Mouse (Mus musculus) midbrain, embryonic 12.5 days (tissue): Measurements from ENCODE around the gene Gm11562. TPM values are rescaled to one million over a fixed set of nuclear protein-coding genes. Genes with fewer than 3 reads are reported as not detected.
"Not testable (repeated sequence)": the region's sequence is repeated elsewhere in the genome, so short reads cannot be mapped to it uniquely, and the experiment has no call there.

Experiments
- ATAC-seq: fragments of 200-750 bp; cut with Nextera tagmentation; 2 replicates; pipeline ENCODE4 v1.8.0; 2017; ENCODE audit warnings: low read depth, moderate TSS enrichment, moderate library complexity; ENCODE audit not compliant: low FRiP score
- H3K27ac ChIP-seq: fragments of 300-500 bp; sonication (generic); replicated peaks from 2 replicates; pipeline ENCODE4 v1.5.1; 2016; ENCODE audit warnings: mild to moderate bottlenecking
- H3K27me3 ChIP-seq: fragments of 300-500 bp; sonication (generic); 2 replicates; pipeline ENCODE4 v1.6.1; 2016; ENCODE audit warnings: mild to moderate bottlenecking
- H3K36me3 ChIP-seq: fragments of 300-500 bp; sonication (generic); 2 replicates; pipeline ENCODE4 v1.6.1; 2016
- H3K4me1 ChIP-seq: fragments of 300-500 bp; sonication (generic); 2 replicates; pipeline ENCODE4 v1.6.1; 2016
- H3K4me2 ChIP-seq: fragments of 300-500 bp; sonication (generic); replicated peaks from 2 replicates; pipeline ENCODE4 v1.6.1; 2016; ENCODE audit warnings: mild to moderate bottlenecking, moderate library complexity
- H3K4me3 ChIP-seq: fragments of 300-500 bp; sonication (generic); 2 replicates; pipeline ENCODE4 v1.5.1; 2016; ENCODE audit warnings: mild to moderate bottlenecking
- H3K9ac ChIP-seq: fragments of 300-500 bp; sonication (generic); replicated peaks from 2 replicates; pipeline ENCODE4 v1.6.1; 2016; ENCODE audit warnings: mild to moderate bottlenecking, moderate library complexity
- H3K9me3 ChIP-seq: fragments of 300-500 bp; sonication (generic); 2 replicates; pipeline ENCODE4 v1.6.1; 2016; ENCODE audit warnings: mild to moderate bottlenecking
- WGBS: fragments of 180-500 bp; shearing (Covaris S2); methylation state at CpG from one replicate; pipeline ENCODE4 v1.1.7; 2016; 5-methylcytosine and 5-hydroxymethylcytosine counted together
- polyA plus RNA-seq: library from polyadenylated mRNA; unstranded; fragments of >200 nt; fragmentation: Nextera tagmentation; extraction: Ambion mirVana; gene quantifications from 2 replicates; pipeline ENCODE4 v1.2.1, GENCODE M21; 2016

Gm11562 gene
- polyA plus RNA-seq, result not detected in 2 replicates

GRCm38 (mm10) chr11:99620335-99620734, at the start of gene Gm11562:
Gene Gm11562 (minus strand): TSS chr11:99620435.
- H3K36me3 ChIP-seq, result no peaks in the 10 kb centered on the region
- no peak within 1 kb of the TSS for H3K4me3 ChIP-seq
- WGBS, result 87% methylated on average over 2 of the region's 2 CpGs
- no peaks in the 10 kb centered on the region for H3K4me1 ChIP-seq
- H3K27me3 ChIP-seq, result no peaks in the 10 kb centered on the region
- no peak within 1 kb of the TSS for H3K4me2 ChIP-seq
- H3K27ac ChIP-seq, result no peak within 1 kb of the TSS
- H3K9ac ChIP-seq, result no peak within 1 kb of the TSS
- no peaks in the 10 kb centered on the region for H3K9me3 ChIP-seq
- no peak for ATAC-seq

GRCm38 (mm10) chr11:99665860-99666259, 45.6 kb upstream of the Gm11562 start, which contains the start of gene Krtap4-6:
Gene Krtap4-6 (minus strand): TSS chr11:99665960.
- H3K36me3 ChIP-seq, result no peaks in the 10 kb centered on the region
- no peak for ATAC-seq
- no peak within 1 kb of the TSS for H3K4me2 ChIP-seq
- no peak within 1 kb of the TSS for H3K9ac ChIP-seq
- no peaks in the 10 kb centered on the region for H3K27me3 ChIP-seq
- H3K4me3 ChIP-seq, result no peak within 1 kb of the TSS
- 0 out of 2 replicates have a peak within 1 kb of the TSS, but pooled peaks have one; percentile 30 for H3K27ac ChIP-seq
- H3K4me1 ChIP-seq, result no peaks in the 10 kb centered on the region
- no peaks in the 10 kb centered on the region for H3K9me3 ChIP-seq

- no peak overlapping the region for H3K4me2 ChIP-seq
- no peak overlapping the region for H3K9ac ChIP-seq
- ATAC-seq, result no peak
- H3K9me3 ChIP-seq, result no peaks in the 10 kb centered on the region
- H3K4me3 ChIP-seq, result no peak overlapping the region
- no peaks in the 10 kb centered on the region for H3K36me3 ChIP-seq
- 90% methylated on average over 10 of the region's 10 CpGs for WGBS
- H3K4me1 ChIP-seq, result no peaks in the 10 kb centered on the region
- no peaks in the 10 kb centered on the region for H3K27me3 ChIP-seq
- H3K27ac ChIP-seq, result no peak overlapping the region
These were observed 42.6 kb upstream of the Gm11562 start for GRCm38 (mm10) chr11:99662802-99663201.

GRCm38 (mm10) chr11:99659256-99659655, 39.0 kb upstream of the Gm11562 start:
- Histone ChIP-seq H3K36me3 (no peaks in the 10 kb centered on the region), H3K27ac (no peak overlapping the region), H3K4me1 (no peaks in the 10 kb centered on the region), H3K27me3 (no peaks in the 10 kb centered on the region), H3K4me3 (no peak overlapping the region), H3K9me3 (no peaks in the 10 kb centered on the region), H3K4me2 (no peak overlapping the region), H3K9ac (no peak overlapping the region)
- ATAC-seq, result no peak
- 87% methylated on average over 4 of the region's 4 CpGs for WGBS

GRCm38 (mm10) chr11:99658467-99659010, 38.3 kb upstream of the Gm11562 start, which contains the start of gene Gm11563:
Gene Gm11563 (minus strand): TSS chr11:99658960.
- WGBS, result 79% methylated on average over 10 of the region's 10 CpGs
- H3K27me3 ChIP-seq, H3K27ac ChIP-seq, H3K4me3 ChIP-seq, H3K9me3 ChIP-seq, H3K4me2 ChIP-seq, H3K36me3 ChIP-seq, H3K4me1 ChIP-seq, H3K9ac ChIP-seq, ATAC-seq: not testable (repeated sequence)

GRCm38 (mm10) chr11:99657051-99657450, 36.8 kb upstream of the Gm11562 start:
- no peak for ATAC-seq
- H3K36me3 ChIP-seq, result no peaks in the 10 kb centered on the region
- no peaks in the 10 kb centered on the region for H3K9me3 ChIP-seq
- H3K4me1 ChIP-seq, result no peaks in the 10 kb centered on the region
- no peak overlapping the region for H3K4me2 ChIP-seq
- no peaks in the 10 kb centered on the region for H3K27me3 ChIP-seq
- 60% methylated on average over 5 of the region's 5 CpGs for WGBS
- H3K4me3 ChIP-seq, result no peak overlapping the region
- H3K27ac ChIP-seq, result no peak overlapping the region
- no peak overlapping the region for H3K9ac ChIP-seq

- no peaks in the 10 kb centered on the region for H3K27me3 ChIP-seq
- no peak within 1 kb of the TSS for H3K9ac ChIP-seq
- no peak within 1 kb of the TSS for H3K4me3 ChIP-seq
- WGBS, result 77% methylated on average over 2 of the region's 2 CpGs
- H3K27ac ChIP-seq, result no peak within 1 kb of the TSS
- no peaks in the 10 kb centered on the region for H3K4me1 ChIP-seq
- ATAC-seq, result no peak
- H3K36me3 ChIP-seq, result no peaks in the 10 kb centered on the region
- H3K9me3 ChIP-seq, result no peaks in the 10 kb centered on the region
- H3K4me2 ChIP-seq, result no peak within 1 kb of the TSS
These were observed 29.9 kb upstream of the Gm11562 start, which contains the start of gene Gm11555 for GRCm38 (mm10) chr11:99650136-99650535. Gene Gm11555 (minus strand): TSS chr11:99650236.

GRCm38 (mm10) chr11:99646444-99646843, 26.2 kb upstream of the Gm11562 start:
- no peaks in the 10 kb centered on the region for H3K9me3 ChIP-seq
- no peak overlapping the region for H3K4me2 ChIP-seq
- no peaks in the 10 kb centered on the region for H3K27me3 ChIP-seq
- H3K27ac ChIP-seq, result no peak overlapping the region
- WGBS, result 87% methylated on average over 15 of the region's 15 CpGs
- ATAC-seq, result no peak
- H3K4me1 ChIP-seq, result no peaks in the 10 kb centered on the region
- H3K36me3 ChIP-seq, result no peaks in the 10 kb centered on the region
- no peak overlapping the region for H3K9ac ChIP-seq
- H3K4me3 ChIP-seq, result no peak overlapping the region

- H3K9me3 ChIP-seq, result no peaks in the 10 kb centered on the region
- H3K27me3 ChIP-seq, result no peaks in the 10 kb centered on the region
- H3K27ac ChIP-seq, result no peak overlapping the region
- no peak overlapping the region for H3K9ac ChIP-seq
- ATAC-seq, result no peak
- no peaks in the 10 kb centered on the region for H3K4me1 ChIP-seq
- H3K36me3 ChIP-seq, result no peaks in the 10 kb centered on the region
- H3K4me3 ChIP-seq, result no peak overlapping the region
- H3K4me2 ChIP-seq, result no peak overlapping the region
- WGBS, result 83% methylated on average over 3 of the region's 3 CpGs
These were observed 24.1 kb upstream of the Gm11562 start for GRCm38 (mm10) chr11:99644351-99644750.

- not testable (repeated sequence) for H3K4me1 ChIP-seq, H3K27me3 ChIP-seq, ATAC-seq, H3K9ac ChIP-seq, H3K4me3 ChIP-seq, H3K9me3 ChIP-seq, H3K36me3 ChIP-seq, H3K4me2 ChIP-seq
- H3K27ac ChIP-seq, result 0 out of 2 replicates have a peak within 1 kb of the TSS, but pooled peaks have one; percentile 25
- 84% methylated on average over 9 of the region's 9 CpGs for WGBS
These were observed 23.5 kb upstream of the Gm11562 start, which contains the start of gene Krtap4-7 for GRCm38 (mm10) chr11:99643635-99644139. Gene Krtap4-7 (minus strand): TSS chr11:99644089.

- WGBS, result 34% methylated on average over 1 of the region's 1 CpGs
- Histone ChIP-seq H3K36me3 (no peaks in the 10 kb centered on the region), H3K4me1 (no peaks in the 10 kb centered on the region), H3K9me3 (no peaks in the 10 kb centered on the region), H3K27me3 (no peaks in the 10 kb centered on the region), H3K4me3 (no peak overlapping the region), H3K9ac (no peak overlapping the region), H3K27ac (no peak overlapping the region), H3K4me2 (no peak overlapping the region)
- ATAC-seq, result no peak
These were observed 20.7 kb upstream of the Gm11562 start for GRCm38 (mm10) chr11:99640926-99641325.

GRCm38 (mm10) chr11:99637086-99637485, 16.9 kb upstream of the Gm11562 start:
- H3K9me3 ChIP-seq, result no peaks in the 10 kb centered on the region
- no peaks in the 10 kb centered on the region for H3K36me3 ChIP-seq
- WGBS, result 93% methylated on average over 1 of the region's 1 CpGs
- no peak overlapping the region for H3K4me3 ChIP-seq
- no peak overlapping the region for H3K9ac ChIP-seq
- H3K27ac ChIP-seq, result no peak overlapping the region
- 0 out of 2 replicates have a peak, but pooled peaks cover 2% of the 10 kb centered on the region for H3K4me1 ChIP-seq
- no peak overlapping the region for H3K4me2 ChIP-seq
- ATAC-seq, result no peak
- no peaks in the 10 kb centered on the region for H3K27me3 ChIP-seq
